Comparison of ENCODE assay signal across 22 mouse cellular contexts in genomic region chr17:4871267-4871666, GRCm38 (mm10).
"Had no signal": no experiment of that assay in that cellular context is flagged by ENCODE, and none has a peak within 500 bp of the region (broad histone marks: within the 10 kb centered on the region; RNA-seq: fewer than 3 reads in every experiment).

No protein-coding gene starts in this region.

- H3K27ac ChIP-seq: heart, embryonic 10.5 days; hindbrain, embryonic 13.5 days; hindbrain, embryonic 15.5 days; hindbrain, postnatal 0 days; layer of hippocampus, adult 2 months; limb, embryonic 13.5 days; limb, embryonic 15.5 days; liver, embryonic 12.5 days; liver, embryonic 14.5 days had no signal

- H3K27me3 ChIP-seq: heart, embryonic 12.5 days; hindbrain, embryonic 13.5 days; hindbrain, embryonic 15.5 days; limb, embryonic 13.5 days; limb, embryonic 15.5 days had no signal

- H3K9ac ChIP-seq: heart, embryonic 12.5 days; hindbrain, embryonic 13.5 days; hindbrain, embryonic 15.5 days; limb, embryonic 13.5 days; limb, embryonic 15.5 days; liver, embryonic 12.5 days; liver, embryonic 14.5 days had no signal

- H3K36me3 ChIP-seq: heart, embryonic 10.5 days; heart, embryonic 12.5 days; hindbrain, embryonic 13.5 days; hindbrain, embryonic 15.5 days; limb, embryonic 13.5 days; limb, embryonic 15.5 days; liver, embryonic 12.5 days had no signal

- H3K4me2 ChIP-seq: heart, embryonic 12.5 days; hindbrain, embryonic 13.5 days; hindbrain, embryonic 15.5 days; limb, embryonic 13.5 days; limb, embryonic 15.5 days; liver, embryonic 12.5 days had no signal

- H3K4me1 ChIP-seq: heart, embryonic 12.5 days; liver, embryonic 12.5 days had no signal

- ATAC-seq: hindbrain, postnatal 0 days; intestine, embryonic 16.5 days; liver, embryonic 12.5 days had no signal

- H3K4me3 ChIP-seq: heart, embryonic 10.5 days; heart, embryonic 12.5 days; hindbrain, embryonic 13.5 days; hindbrain, embryonic 15.5 days; layer of hippocampus, adult 2 months; limb, embryonic 13.5 days; limb, embryonic 15.5 days; liver, embryonic 12.5 days had no signal

- H3K9me3 ChIP-seq: heart, embryonic 10.5 days; heart, embryonic 12.5 days; hindbrain, embryonic 13.5 days; hindbrain, embryonic 15.5 days; limb, embryonic 13.5 days; limb, embryonic 15.5 days; liver, embryonic 12.5 days had no signal

- DNase-seq: gastrocnemius, postnatal 14 days; gastrocnemius, postnatal 36 days; heart, adult 18-20 months; heart, postnatal 14 days; heart, postnatal 36 days; kidney, adult 18-20 months; kidney, adult 8-10 months; kidney, postnatal 10 days; kidney, postnatal 25 days; kidney, postnatal 4 days; left cerebral cortex, postnatal 4 days had no signal
